Mouse (Mus musculus) cerebellum, adult 2 months (tissue): Measurements from ENCODE around the gene Mief1. TPM values are rescaled to one million over a fixed set of nuclear protein-coding genes. Genes with fewer than 3 reads are reported as not detected.

ENCODE experiments used
- DNase-seq, 2 experiments: peaks; one replicate each; pipeline ENCODE4 v3.0.0; 2021
- H3K27ac ChIP-seq: fragments of 200-500 bp; 2 replicates; pipeline ENCODE4 v1.5.1; 2012; ENCODE audit warnings: low read length, control low read depth, inconsistent platforms; ENCODE audit not compliant: insufficient read depth
- H3K27me3 ChIP-seq: fragments of 200-500 bp; 2 replicates; pipeline ENCODE4 v1.6.1; 2012; ENCODE audit warnings: inconsistent platforms, mild to moderate bottlenecking, low read length, moderate library complexity; ENCODE audit not compliant: control insufficient read depth, insufficient read depth
- H3K4me1 ChIP-seq: fragments of 200-500 bp; 2 replicates; pipeline ENCODE4 v1.6.1; 2011; ENCODE audit warnings: low read length; ENCODE audit not compliant: control insufficient read depth, insufficient read depth
- H3K4me3 ChIP-seq: fragments of 200-500 bp; replicated peaks from 2 replicates; pipeline ENCODE3; 2011; ENCODE audit warnings: mild to moderate bottlenecking, low read depth, low read length, control low read depth; ENCODE audit not compliant: insufficient read depth
- CTCF ChIP-seq: fragments of 200-500 bp; IDR thresholded peaks from 2 replicates; pipeline ENCODE4 v1.5.1; 2011; ENCODE audit warnings: low read depth, mild to moderate bottlenecking, control low read depth, low read length, moderate library complexity, borderline replicate concordance; ENCODE audit not compliant: insufficient read depth
- POLR2A ChIP-seq: fragments of 200-500 bp; IDR thresholded peaks from 2 replicates; pipeline ENCODE4 v1.6.1; 2011; ENCODE audit warnings: low read length, control low read depth, borderline replicate concordance; ENCODE audit not compliant: insufficient read depth
- WGBS: fragments of 180-500 bp; shearing (Covaris S2); methylation state at CpG from one replicate; pipeline ENCODE4 v1.1.7; 2018; 5-methylcytosine and 5-hydroxymethylcytosine counted together
- polyA plus RNA-seq: library from polyadenylated mRNA; depleted of rRNA; stranded (reverse); fragments of >200 nt; gene quantifications from 2 replicates; pipeline ENCODE4 v1.2.3, GENCODE M21; 2012; rRNA removed

Mief1 gene
- polyA plus RNA-seq, 1 experiment, result 18.4 TPM

GRCm38 (mm10) chr15:80277625-80278024, 43.8 kb downstream of the Mief1 start:
- 9% methylated on average over 6 of the region's 6 CpGs for WGBS
- Histone ChIP-seq H3K4me1 (peaks cover 28% of the 10 kb centered on the region), H3K4me3 (no peak overlapping the region), H3K27me3 (no peaks in the 10 kb centered on the region), H3K27ac (peak overlapping the region; percentile 52; the same call in 1 of the 2 replicates)
- DNase-seq, result peak in 1 of 2 experiments; percentile 40
- TF ChIP-seq CTCF (no peak), POLR2A (no peak)

- WGBS, result 7% methylated on average over 5 of the region's 5 CpGs
- TF ChIP-seq POLR2A (no peak), CTCF (no peak)
- peak overlapping the region; percentile 70 for H3K27ac ChIP-seq
- peak overlapping the region; percentile 22 for H3K4me3 ChIP-seq
- DNase-seq, result peak; percentile 79 to 88
- H3K27me3 ChIP-seq, result no peaks in the 10 kb centered on the region
- peaks cover 26% of the 10 kb centered on the region for H3K4me1 ChIP-seq
Observed at GRCm38 (mm10) chr15:80278121-80278759, 44.4 kb downstream of the Mief1 start.

- Histone ChIP-seq H3K27ac (peak overlapping the region; percentile 70; the same call in 1 of the 2 replicates), H3K4me1 (peaks cover 25% of the 10 kb centered on the region), H3K27me3 (no peaks in the 10 kb centered on the region), H3K4me3 (no peak overlapping the region)
- TF ChIP-seq POLR2A, result no peak
- TF ChIP-seq CTCF, result no peak
- WGBS, result 37% methylated on average over 2 of the region's 2 CpGs
- peak; percentile 44 to 59 for DNase-seq
Observed at GRCm38 (mm10) chr15:80279053-80279452, 45.2 kb downstream of the Mief1 start.

- DNase-seq, result peak in 1 of 2 experiments; percentile 62
- Histone ChIP-seq H3K4me1 (peaks cover 25% of the 10 kb centered on the region), H3K27me3 (no peaks in the 10 kb centered on the region), H3K27ac (no peak overlapping the region), H3K4me3 (no peak overlapping the region)
- whole genome bisulfite sequencing, result 31% methylated on average over 6 of the region's 6 CpGs
- TF ChIP-seq POLR2A, result no peak
- peak; percentile 67 for TF ChIP-seq CTCF
Observed at GRCm38 (mm10) chr15:80280646-80281045, 46.8 kb downstream of the Mief1 start.

- WGBS, result under 1% methylated on average over 50 of the region's 50 CpGs
- no peaks in the 10 kb centered on the region for H3K27me3 ChIP-seq
- H3K4me1 ChIP-seq, result peaks cover 23% of the 10 kb centered on the region
- DNase-seq, result peak; percentile 84
- TF ChIP-seq CTCF (peak; percentile 53; the same call in 1 of the 2 replicates), POLR2A (no peak)
- H3K27ac ChIP-seq, result peak within 1 kb of the TSS; percentile 85
- H3K4me3 ChIP-seq, result peak within 1 kb of the TSS; percentile 79
Observed at GRCm38 (mm10) chr15:80286851-80287415, 53.1 kb downstream of the Mief1 start, which contains the start of gene Cacna1i. Gene Cacna1i (plus strand): TSS chr15:80287238.

- TF ChIP-seq POLR2A, result no peak
- no peak for TF ChIP-seq CTCF
- no peaks in the 10 kb centered on the region for H3K27me3 ChIP-seq
- peak overlapping the region; percentile 79 for H3K4me3 ChIP-seq
- peak overlapping the region; percentile 85 for H3K27ac ChIP-seq
- 3% methylated on average over 23 of the region's 23 CpGs for WGBS
- DNase-seq, result peak; percentile 70 to 81
- peaks cover 25% of the 10 kb centered on the region for H3K4me1 ChIP-seq
Observed at GRCm38 (mm10) chr15:80288036-80288435, 54.2 kb downstream of the Mief1 start.

- Histone ChIP-seq H3K27me3 (no peaks in the 10 kb centered on the region), H3K4me3 (peak overlapping the region; percentile 79), H3K4me1 (peaks cover 25% of the 10 kb centered on the region), H3K27ac (no peak overlapping the region)
- whole genome bisulfite sequencing, result 42% methylated on average over 10 of the region's 10 CpGs
- no peak for TF ChIP-seq POLR2A
- peak; percentile 61; the same call in 1 of the 2 replicates for TF ChIP-seq CTCF
- DNase-seq, result peak; percentile 79 to 83
Observed at GRCm38 (mm10) chr15:80289436-80289835, 55.6 kb downstream of the Mief1 start.

GRCm38 (mm10) chr15:80297146-80297545, 63.3 kb downstream of the Mief1 start:
- Histone ChIP-seq H3K27ac (no peak overlapping the region), H3K4me1 (peaks cover 12% of the 10 kb centered on the region), H3K4me3 (no peak overlapping the region), H3K27me3 (no peaks in the 10 kb centered on the region)
- 100% methylated on average over 1 of the region's 1 CpGs for WGBS
- no peak for DNase-seq
- TF ChIP-seq POLR2A (no peak), CTCF (no peak)

Other genes with a start within 250 kb of the Mief1 start
- gene Pdgfb, start 219.0 kb upstream of the Mief1 start, polyA plus RNA-seq, result 15.4 and 16.0 TPM in 2 replicates
- 448 and 455 TPM in 2 replicates for gene Syngr1, start 142.7 kb upstream of the Mief1 start, polyA plus RNA-seq
- gene Rpl3, start 142.2 kb upstream of the Mief1 start, polyA plus RNA-seq, result 678 and 692 TPM in 2 replicates
- 50.0 and 50.2 TPM in 2 replicates for gene Tab1, start 100.9 kb upstream of the Mief1 start, polyA plus RNA-seq
- gene Mgat3, start 60.3 kb upstream of the Mief1 start, polyA plus RNA-seq, result 106 and 114 TPM in 2 replicates
- not detected in 2 replicates for gene AC140267.1, start 1.8 kb downstream of the Mief1 start, polyA plus RNA-seq
- 216 and 242 TPM in 2 replicates for gene Atf4, start 21.2 kb downstream of the Mief1 start, polyA plus RNA-seq
- gene Rps19bp1, start 30.3 kb downstream of the Mief1 start, polyA plus RNA-seq, result 34.3 and 38.6 TPM in 2 replicates
- gene Cacna1i, start 53.2 kb downstream of the Mief1 start, polyA plus RNA-seq, result 20.8 and 22.0 TPM in 2 replicates